Mouse (Mus musculus) inflammation-experienced regulatory T-cells, adult 16 weeks (primary cell): ENCODE results near the gene Sarm1. TPM values are rescaled to one million over a fixed set of nuclear protein-coding genes. Genes with fewer than 3 reads are reported as not detected.

Experiments
- polyA plus RNA-seq: library from polyadenylated mRNA; unstranded; fragments of 100-300 nt; shearing (Covaris generic); gene quantifications from one replicate; pipeline ENCODE4 v1.2.1, GENCODE M21; 2017

Gene Sarm1
- 2.2 TPM for polyA plus RNA-seq

DNA sequence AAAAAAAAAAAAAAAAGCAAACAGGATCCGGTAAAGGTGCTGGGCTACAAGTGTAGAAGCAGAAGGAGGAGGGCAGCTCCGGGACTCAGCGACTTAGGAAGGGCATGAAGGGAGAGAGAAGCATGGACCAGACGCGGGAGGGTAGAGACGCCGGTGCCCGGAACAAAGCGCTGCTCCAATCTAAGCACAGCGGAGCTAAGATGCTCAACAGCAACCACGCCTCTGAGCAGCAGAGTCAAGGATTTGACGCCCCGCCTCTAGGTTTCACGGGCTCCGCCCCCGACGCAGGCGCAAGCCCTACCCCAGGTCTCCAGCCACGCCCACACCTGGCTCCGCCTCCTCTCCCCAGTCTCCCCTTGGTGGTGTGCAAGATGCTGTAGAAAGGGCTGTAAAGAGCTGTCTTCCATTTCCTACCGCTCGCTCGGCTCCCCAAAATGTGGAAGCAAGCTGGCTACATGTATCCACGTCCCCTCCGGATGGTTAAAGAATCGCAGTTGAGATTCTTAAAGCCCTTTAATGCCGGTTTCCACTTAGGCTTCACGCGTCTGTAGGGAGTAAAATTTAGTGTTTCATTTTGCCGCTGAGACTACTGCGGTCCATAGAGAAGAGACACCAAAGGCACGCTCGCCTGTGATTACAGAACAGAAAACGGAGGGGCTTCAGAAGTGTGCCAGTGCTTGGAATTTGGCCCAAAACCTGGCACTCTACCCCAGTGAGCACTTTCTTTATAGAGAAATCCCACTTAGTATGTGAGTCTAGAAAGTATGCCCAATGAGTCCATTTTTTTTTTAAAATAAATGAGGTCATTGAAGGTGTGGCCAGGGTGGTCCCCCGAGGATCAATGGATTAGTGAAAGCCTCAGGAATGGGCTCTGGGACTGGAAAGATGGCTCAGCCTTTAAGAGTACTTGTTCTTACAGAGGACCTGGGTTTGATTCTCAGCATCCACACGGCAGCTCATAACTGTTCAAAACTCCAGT lies at the start of gene Sarm1:
TSS of gene Sarm1 (minus strand) at position 211 of the 979 bp plus-strand sequence.

GRCm38 (mm10) chr11:78536080-78536689 lies 38.6 kb upstream of the Sarm1 start, which contains the start of the genes Tnfaip1 and Ift20:
Tnfaip1 (minus strand) TSS chr11:78536332.
Ift20 (plus strand) TSS chr11:78536361.

DNA sequence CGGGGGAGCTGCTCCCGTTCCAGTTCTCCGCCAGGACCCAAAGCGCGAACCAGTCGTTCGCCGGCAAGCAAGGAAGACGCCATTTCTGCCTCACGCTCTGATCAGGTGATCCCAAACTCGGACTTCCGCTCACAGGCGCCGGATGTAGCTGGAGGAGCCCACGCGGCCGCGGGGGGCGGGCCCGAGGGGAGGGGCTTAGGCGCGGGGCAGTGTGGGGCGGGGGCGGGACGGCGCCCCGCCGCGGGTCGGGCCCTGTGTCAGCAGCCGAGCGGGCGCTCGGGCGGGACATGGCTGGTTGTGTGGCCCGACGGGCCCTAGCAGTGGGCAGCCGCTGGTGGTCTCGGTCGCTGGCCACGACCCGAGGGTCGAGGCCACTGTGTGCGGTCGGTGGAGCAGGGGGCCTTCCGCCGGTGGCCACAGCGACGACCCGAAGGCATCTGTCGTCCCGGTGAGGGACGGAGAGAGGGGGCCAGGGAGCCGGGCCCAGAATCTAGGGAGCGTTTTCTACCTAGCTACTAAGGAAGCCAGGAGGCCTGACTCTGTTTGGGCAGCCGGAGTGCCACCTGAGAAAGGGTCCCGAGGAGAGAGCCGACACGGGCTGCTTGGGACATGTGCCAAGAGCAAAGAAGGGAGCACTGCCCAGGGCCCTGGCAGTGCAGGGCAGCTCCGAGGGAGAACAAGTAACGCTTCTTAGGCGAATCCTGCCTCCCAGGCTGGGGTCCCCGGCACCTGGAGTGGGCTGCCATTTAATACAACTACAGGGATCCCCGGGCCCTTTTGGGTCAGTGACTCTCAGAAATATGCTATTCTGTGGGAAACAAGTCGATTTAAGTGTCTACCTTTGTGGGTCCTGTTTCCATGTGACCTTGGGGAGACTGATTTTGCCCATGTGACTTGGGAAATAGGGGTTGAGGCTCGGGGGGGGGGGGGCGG lies 14.7 kb upstream of the Sarm1 start, which contains the start of the genes Tmem199 and Poldip2:
TSS of gene Tmem199 (minus strand) at position 148 of the 933 bp plus-strand sequence.
TSS of gene Poldip2 (plus strand) at position 169 of the 933 bp plus-strand sequence.

GRCm38 (mm10) chr11:78502909-78503650 lies 5.5 kb upstream of the Sarm1 start, which contains the start of gene Sebox:
Sebox (plus strand) TSS chr11:78503447.

DNA sequence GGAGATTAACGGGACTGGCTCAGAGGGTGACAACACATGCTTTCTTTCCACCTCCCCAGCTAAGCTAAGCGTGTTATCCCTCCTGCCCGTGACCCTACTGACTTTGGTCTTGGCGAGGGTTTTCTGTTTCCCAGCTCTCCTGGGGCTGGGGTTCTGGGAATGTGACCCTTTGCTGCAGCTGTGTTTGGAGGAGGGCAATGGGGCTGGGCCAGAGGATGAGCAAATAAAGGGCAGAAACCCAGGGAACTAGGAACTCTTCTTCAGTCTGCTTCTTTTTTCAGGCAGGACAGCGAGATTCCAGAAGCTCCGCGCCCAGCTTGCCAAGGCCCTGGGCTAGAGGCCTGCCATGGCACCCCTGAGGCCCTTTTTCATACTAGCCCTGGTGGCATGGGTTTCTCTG lies 1.4 kb upstream of the Sarm1 start, which contains the start of gene Vtn:
TSS of gene Vtn (plus strand) at position 88 of the 400 bp plus-strand sequence.

GRCm38 (mm10) chr11:78465568-78466180 lies 31.9 kb downstream of the Sarm1 start, which contains the start of gene Slc46a1:
Slc46a1 (plus strand) TSS chr11:78465697.

Other genes with a start within 250 kb of the Sarm1 start
- gene 2610507B11Rik, start 236.0 kb downstream of the Sarm1 start, polyA plus RNA-seq: 91.3 TPM
- 0.30 TPM for gene BC030499, start 206.9 kb downstream of the Sarm1 start, polyA plus RNA-seq
- gene Spag5, start 196.2 kb downstream of the Sarm1 start, polyA plus RNA-seq: 2.6 TPM
- gene Aldoc, start 174.8 kb downstream of the Sarm1 start, polyA plus RNA-seq: 13.5 TPM
- gene Pigs, start 169.3 kb downstream of the Sarm1 start, polyA plus RNA-seq: 148 TPM
- gene Unc119, start 154.3 kb downstream of the Sarm1 start, polyA plus RNA-seq: 33.6 TPM
- gene Foxn1, start 111.2 kb downstream of the Sarm1 start, polyA plus RNA-seq: not detected
- not detected for gene Slc13a2, start 75.5 kb downstream of the Sarm1 start, polyA plus RNA-seq
- gene Slc46a1, start 32.1 kb downstream of the Sarm1 start, polyA plus RNA-seq: 2.4 TPM
- gene Vtn, start 1.3 kb upstream of the Sarm1 start, polyA plus RNA-seq: not detected
- gene Sebox, start 5.7 kb upstream of the Sarm1 start, polyA plus RNA-seq: not detected
- 50.4 TPM for gene Tmem199, start 14.4 kb upstream of the Sarm1 start, polyA plus RNA-seq
- 41.5 TPM for gene Poldip2, start 14.4 kb upstream of the Sarm1 start, polyA plus RNA-seq
- gene Tnfaip1, start 38.6 kb upstream of the Sarm1 start, polyA plus RNA-seq: 25.7 TPM
- gene Ift20, start 38.6 kb upstream of the Sarm1 start, polyA plus RNA-seq: 122 TPM
- gene Tmem97, start 53.0 kb upstream of the Sarm1 start, polyA plus RNA-seq: 14.1 TPM
- gene Nlk, start 199.6 kb upstream of the Sarm1 start, polyA plus RNA-seq: 12.2 TPM